Mouse (Mus musculus) small intestine, adult 2 months (tissue): ENCODE results near the gene Glt1d1.

ENCODE experiments used
- CTCF ChIP-seq: fragments of 200-500 bp; IDR thresholded peaks from 2 replicates; pipeline ENCODE4 v1.5.1; 2012; ENCODE audit warnings: low read depth, mild to moderate bottlenecking, control low read depth, inconsistent platforms, low read length, moderate library complexity, mixed read lengths; ENCODE audit not compliant: insufficient replicate concordance, insufficient read length; ENCODE audit errors: extremely low read depth
- POLR2A ChIP-seq: fragments of 200-500 bp; IDR thresholded peaks from 2 replicates; pipeline ENCODE4 v1.6.1; 2012; ENCODE audit warnings: low read depth, mild to moderate bottlenecking, control low read depth, inconsistent platforms, low read length, moderate library complexity

- TF ChIP-seq POLR2A (no peak), CTCF (no peak)
Observed at GRCm38 (mm10) chr5:127741331-127741730, 109.3 kb downstream of the Glt1d1 start.
